Mouse (Mus musculus) adrenal gland, postnatal 4 days (tissue): ENCODE results near the gene Gm20826. TPM values are rescaled to one million over a fixed set of nuclear protein-coding genes. Genes with fewer than 3 reads are reported as not detected.
"Not testable (repeated sequence)": the region's sequence is repeated elsewhere in the genome, so short reads cannot be mapped to it uniquely, and the experiment has no call there.

ENCODE experiments used
- DNase-seq, 2 experiments: peaks; one replicate each; pipeline ENCODE4 v3.0.0; 2021 to 2022; ENCODE audit warnings: low spot score in 2 of 2, mixed read lengths in 2 of 2
- long read RNA-seq, 2 experiments: library from polyadenylated mRNA; stranded (forward); transcript quantifications; one replicate each; pipeline ENCODE4 v2.0.0; 2021
- total RNA-seq, 2 experiments: library from RNA; stranded (reverse); gene quantifications; 2 replicates each; pipeline ENCODE4 v1.2.3; 2021

The Gm20826 gene
- under 1 TPM; 0.08 to 0.17 TPM for total RNA-seq
- long read RNA-seq, experiment 1: 0 reads
- long read RNA-seq, experiment 2: 0 reads

DNA sequence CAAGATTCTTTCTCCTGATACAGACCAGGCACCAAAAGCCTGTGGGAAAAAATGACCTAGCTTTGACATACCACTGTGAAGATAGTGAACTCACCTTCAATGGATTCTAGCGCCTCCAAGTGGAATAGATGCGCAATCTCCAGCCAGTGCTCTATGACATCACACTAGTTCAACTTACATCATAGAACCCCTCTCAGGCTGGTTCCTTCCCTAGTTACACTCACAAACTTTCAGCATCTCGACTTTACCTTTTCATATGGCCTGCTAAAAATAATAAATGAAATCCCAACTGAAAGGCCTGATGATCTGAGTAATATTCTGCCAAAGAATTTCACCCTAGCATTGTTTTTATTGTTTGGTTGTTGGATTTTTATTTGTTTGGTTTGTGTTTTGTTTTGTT lies at the start of gene Gm20826:
Gm20826 (minus strand) TSS at position 101 of the 400 bp plus-strand sequence.
- not testable (repeated sequence) for DNase-seq

Other genes starting within 250 kb of the Gm20826 start
- gene Gm21788, start 233.5 kb downstream of the Gm20826 start, total RNA-seq: not detected
- not detected for gene Gm28576, start 84.5 kb upstream of the Gm20826 start, total RNA-seq